Mouse (Mus musculus) activated CD4-positive, CD25-positive, alpha-beta regulatory T cell, adult 4 months (primary cell): ENCODE results near the gene A830031A19Rik. TPM values are rescaled to one million over a fixed set of nuclear protein-coding genes. Genes with fewer than 3 reads are reported as not detected.

ENCODE experiments used
- ATAC-seq: one replicate; pipeline ENCODE4 v1.8.0; 2017
- polyA plus RNA-seq, 2 experiments: library from polyadenylated mRNA; unstranded; fragments of 100-300 nt; shearing (Covaris generic); gene quantifications; one replicate each; pipeline ENCODE4 v1.2.1; 2017

The A830031A19Rik gene
- polyA plus RNA-seq, 2 experiments from 2014 or later = not detected

DNA sequence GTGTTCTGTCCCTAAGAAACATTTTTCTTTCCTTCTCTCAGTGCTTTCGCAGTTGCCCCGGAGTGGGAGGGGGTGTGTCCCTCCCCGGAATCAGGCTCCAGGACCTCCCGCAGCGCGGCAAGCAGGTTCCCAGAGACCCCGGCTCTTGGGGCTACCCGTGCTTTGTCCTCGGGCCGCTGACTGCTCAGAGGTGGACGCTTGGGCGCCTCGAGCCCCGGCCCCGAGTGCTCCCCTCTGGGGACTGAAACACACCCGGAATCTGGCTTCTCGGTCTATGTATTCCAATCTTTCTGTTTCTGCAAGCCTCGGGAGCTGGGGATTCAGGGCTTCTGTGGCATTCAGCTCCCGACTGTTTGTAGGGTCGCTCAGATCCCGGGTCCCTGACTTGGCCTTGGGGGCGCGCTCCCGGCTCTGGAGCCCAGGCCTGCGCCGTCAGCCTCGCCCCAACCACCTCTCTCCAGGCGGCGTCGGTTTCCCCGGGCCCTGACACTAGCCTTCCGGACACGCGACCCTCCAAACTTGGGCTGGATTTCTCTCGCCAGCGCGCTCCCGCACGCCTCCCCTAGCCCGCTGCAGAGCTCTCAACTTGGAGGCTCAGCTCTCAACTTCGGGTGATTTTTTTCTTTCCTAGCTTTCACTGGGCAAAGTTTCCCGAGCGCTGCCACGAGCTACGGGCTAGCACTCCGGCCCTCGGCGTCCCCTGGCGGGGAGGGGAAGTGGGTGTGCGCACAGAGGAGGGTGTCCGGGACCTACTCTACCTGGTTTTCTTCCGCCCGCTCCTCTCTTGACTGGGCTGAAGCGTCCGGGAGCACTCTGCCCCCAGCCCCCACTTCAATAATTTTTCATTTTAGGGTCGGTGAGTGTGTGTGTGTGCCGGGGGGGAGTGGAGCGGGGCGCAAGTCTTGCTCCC lies 2.2 kb upstream of the A830031A19Rik start:
- ATAC-seq = no peak

DNA sequence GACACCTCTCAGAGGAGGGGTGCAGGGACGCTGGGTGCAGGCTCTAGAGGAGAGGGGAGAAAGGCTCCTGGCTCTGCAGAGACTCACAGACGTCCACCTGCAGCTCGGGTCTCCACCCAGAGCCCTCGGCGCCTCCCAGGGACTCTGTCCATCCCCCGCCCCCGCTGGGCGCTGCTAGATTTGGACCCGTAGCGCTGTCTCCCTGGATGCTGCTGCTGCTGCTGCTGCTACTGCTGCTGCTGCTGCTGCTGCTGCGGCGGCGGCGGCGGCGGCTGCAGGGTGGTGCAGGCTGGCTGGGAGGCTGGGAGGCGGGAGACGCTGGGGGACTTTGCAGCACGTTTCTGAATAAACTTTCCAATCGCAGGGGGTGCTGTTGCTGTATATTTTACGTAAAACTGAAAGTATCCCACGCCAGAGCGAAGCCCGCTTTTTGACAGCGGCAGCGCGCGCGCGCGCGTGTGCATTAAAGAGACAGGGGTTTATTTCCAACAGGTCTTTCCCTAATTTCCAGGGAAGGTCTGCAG lies 1.3 kb upstream of the A830031A19Rik start:
- ATAC-seq = peak; percentile 44

DNA sequence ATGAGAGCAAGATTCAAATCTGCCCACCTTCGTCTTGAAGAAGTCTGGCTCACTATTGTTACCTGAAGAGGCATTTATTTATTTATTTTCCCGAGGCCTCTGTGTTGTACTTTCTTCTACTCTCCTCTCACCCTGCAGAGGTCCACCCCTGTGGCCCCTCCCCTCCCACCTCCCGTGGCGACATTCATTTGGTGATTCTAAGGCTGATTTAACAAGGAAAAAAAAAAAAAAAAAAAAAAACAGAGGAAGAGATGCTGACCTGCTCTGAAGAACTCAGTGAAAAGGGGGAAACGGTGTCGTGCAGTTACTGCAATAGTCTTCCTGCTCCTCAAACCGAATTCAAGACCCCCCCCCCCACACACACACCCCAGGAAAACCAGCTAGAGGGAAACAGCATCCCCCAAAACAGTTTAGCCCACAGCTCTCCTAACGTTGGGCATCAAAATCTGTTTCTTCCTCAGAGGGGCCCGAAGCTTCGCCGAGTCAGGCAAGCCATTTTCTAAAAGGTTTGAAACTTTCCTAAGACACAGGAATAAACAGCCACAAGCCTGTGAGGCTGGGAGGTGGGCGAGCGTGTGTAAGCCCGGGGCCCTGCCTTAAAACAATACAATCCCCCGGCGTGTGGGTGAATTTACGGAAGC lies 752 bp upstream of the A830031A19Rik start:
- ATAC-seq = no peak

DNA sequence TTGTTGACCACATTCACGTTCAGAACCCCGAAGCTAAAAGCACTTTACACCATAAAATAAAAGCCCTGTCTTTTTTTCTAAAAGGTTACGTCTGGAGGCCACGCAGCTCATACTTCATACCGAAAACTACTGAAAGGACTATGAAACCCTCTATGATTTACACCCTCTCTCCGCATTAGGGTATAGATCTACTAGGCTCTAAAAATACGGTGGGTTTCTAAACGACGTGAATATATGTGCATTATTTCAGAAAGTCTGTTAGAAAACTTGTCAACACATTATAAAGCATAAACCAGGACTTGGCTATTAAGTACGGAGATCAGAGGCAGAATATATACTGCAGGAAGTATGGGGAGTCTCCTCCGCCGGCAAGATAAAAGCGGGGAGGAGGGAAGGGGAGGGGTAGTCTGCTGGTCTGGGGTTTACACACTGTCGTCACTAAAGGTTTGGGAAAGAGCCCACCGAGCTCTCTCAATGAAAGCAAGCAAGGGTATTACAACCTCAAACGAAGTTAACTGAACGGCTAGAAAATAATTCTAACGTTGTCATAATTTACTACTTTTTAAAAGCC lies 748 bp downstream of the A830031A19Rik start:
- no peak for ATAC-seq

DNA sequence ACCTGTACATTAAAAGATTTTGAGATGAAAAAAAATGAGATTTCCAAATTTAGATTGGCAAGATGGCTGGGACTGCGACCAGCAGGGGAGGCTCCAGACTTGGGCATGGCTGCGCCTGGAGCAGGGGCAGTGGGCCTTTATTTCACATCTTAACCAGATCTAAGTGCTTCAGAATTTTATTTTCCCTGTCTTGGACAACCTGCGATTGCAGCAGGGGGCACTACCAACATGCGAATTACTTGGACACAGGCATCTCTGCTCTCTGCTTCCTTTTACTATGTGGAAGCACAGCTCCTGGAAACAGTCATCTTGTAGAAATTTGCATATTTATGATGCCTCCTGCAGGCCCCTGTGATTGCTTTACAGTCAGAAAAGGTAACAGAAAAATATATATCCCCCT lies 9.5 kb downstream of the A830031A19Rik start:
- no peak for ATAC-seq

DNA sequence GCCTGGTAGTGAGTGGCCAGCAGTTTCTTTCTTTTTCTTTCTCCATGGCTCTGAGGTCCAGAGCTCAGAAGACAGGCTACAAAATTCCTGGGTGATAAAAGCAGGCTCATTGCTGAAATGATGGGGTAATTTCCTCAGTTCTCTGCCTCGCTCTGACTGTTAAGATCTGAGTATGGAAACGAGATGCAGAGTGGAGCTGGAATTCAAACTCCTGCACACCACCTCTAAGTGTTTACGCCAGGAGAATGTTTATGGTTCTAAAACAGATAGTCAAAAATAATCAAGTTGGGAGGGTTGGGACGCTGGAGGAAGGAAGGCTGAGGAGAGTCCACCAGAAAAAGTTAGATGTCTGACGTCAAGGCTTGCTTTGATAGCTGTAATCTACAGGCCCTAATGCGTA lies 10.6 kb downstream of the A830031A19Rik start:
- ATAC-seq = no peak

DNA sequence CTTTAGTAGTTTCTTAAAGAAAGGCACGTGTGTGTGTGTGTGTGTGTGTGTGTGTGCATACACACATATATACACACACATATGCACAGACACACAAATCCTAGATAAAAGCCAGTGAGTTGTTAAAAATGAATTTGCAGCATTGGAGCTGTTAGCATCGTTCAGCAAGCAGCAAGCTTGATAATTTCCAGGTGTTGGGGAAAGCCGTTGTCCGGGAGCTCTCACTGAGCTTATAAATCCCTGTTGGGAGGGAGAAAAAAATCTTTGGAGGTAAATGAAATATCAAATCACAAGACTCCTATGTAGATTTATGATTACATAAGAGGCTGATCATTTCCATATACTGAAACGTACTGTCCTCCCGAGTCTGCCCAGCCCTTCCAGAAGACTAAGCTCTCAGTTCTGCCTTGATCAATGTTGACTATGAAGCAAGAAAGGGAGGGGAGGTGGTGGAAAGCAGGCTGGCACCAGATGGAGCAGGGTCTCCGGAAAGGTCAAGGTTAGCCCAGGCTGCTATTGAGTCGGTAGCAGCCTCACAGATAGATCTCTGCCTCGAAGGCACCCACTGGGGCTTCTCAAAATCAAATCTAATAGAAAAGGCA lies 12.3 kb downstream of the A830031A19Rik start:
- no peak for ATAC-seq

DNA sequence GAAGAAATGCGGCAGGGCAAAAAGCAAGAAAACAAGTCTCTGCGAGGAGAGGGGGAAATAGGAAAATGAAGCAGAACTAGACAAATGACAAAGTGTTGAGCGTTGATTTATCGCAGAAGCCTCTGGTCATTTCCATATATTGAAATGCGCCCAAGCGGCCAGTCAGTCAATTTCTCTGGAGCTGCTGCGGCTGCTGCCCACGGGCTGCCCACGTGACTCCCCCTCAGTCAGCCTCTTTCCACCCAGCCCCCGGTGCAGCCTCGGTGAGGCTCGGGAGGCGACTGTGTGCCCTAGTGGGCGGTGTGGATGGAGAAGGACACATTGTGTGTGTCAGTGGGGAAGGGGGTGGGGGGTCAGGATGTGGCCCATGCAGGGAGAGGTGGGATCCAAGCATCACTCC lies 13.0 kb downstream of the A830031A19Rik start:
- ATAC-seq = no peak

DNA sequence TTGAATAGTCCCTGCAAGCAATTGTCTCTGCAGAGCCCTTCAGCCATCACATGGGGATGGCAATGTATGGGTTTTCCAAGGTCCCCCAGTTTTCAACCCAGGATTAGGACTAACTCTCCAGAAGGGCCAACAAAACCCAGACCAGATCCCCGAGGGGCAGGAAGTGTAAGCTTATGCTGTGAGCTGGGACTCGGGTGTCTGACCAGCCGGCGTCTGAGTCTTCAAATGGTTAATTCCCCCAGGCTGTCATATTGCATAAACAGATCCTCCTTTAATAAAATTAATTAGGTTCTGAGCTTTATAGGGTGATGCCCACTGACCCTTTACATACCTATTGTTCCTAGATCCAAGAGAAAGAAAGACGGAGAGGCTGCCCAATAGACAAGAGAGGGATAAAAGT lies 14.4 kb downstream of the A830031A19Rik start:
- no peak for ATAC-seq

DNA sequence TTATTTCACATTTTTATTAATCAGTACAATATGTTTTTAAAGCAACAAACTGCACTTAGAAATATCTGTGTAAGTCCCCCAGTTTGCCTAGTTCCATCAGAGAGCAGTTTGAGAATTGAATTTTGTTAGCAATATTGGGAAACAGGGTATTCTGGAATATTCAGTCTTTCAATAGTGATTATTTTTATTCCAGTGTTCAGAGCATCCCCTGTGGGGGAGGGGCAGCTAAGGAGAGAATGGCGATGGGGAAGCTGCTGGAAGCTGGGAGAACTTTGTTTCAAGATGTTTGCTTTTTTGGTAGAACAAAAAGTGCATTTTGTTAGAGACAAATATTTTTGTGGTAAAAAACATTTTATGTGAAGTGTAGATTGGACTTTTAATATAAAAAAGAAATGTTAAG lies 15.7 kb downstream of the A830031A19Rik start:
- ATAC-seq = no peak

DNA sequence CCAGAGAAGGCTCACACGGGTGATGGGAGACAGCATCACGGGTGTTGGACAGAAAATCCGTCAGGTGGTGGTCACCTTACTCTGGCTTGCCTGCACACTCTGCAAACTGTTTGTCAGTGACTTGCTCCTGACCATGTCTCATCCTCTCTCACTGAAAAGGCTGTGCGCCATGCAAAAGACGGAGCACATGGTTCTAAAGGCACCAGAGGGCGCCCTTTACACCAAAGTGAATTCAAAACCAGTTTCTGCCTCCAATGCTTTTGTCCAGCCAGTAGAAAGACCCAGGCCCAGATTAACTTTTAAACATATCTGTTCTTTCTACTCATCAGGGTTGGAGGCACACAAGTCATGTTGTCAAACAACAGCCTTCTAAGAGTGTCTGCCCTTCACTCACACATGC lies 22.0 kb downstream of the A830031A19Rik start:
- ATAC-seq = no peak

DNA sequence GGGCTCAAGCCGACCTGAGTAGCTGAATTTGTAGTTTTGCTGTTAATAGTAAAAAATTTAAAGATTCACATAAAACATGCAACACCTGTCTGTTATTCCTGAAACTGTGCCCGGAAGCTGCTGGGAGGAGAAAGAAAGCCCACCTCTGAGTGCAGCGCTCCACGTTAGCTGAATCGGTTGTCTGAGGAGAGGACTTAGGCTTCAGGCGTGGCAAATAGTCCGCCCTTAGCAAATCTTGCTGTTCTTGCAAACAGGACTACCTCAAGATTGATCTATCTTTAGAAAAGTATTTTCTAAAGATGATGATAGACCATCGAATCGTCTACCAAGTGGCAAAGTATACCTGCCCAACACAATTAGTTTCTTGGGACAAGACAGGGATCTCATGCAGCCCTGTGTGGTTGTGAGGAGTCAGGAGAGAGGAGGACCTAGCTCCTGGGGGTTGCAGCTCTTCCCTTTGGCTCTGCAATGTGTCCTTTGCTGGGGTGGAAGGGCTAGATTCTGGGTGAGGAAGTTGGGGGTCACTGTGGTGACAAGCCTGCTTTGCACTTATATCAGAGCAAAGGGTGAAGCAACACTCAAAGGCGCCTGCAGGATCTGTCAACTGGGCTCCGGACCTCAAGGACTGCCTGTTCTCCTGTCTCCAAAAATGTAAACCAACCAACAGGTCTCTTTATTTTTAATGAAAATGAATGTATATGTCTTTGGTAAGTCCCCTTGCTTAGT lies 24.7 kb downstream of the A830031A19Rik start:
- ATAC-seq = no peak

DNA sequence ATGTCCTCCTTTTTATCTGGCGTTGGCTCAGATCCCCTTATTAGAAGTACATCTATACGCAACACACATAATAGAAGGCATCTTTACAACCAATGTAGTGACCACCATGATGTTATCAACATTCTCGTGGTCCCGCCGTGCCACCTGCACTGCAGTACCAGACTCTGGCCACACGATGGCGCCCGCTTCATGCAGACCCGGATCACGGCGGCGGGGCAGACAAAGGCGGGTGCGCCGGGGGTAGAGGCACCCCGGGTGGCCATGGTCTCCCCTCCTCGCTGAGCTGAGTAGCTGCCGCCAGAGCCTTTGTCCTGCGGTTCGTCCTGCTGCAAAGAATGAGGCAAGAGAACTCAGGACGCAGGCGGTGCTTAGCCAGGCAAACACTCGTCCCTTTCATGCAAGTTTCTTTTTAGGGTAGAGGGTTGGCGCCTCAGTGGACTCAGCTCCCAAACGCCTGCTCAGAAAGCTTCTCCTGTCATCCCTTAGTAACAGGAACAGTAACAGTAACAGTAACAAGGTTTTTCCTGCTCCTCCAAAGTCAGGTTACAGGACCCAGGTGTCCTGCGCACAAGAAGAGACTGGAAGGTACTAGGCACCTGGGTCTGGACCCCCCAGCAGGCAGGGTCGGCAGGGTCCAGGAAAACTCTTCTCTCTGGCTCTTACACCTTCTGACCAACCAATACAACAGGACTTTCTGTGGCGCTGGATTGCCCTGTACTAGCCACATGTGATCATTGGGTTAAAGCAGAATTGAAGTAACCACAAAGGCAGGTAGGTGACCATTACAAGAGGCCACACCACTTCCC lies 25.4 kb downstream of the A830031A19Rik start:
- ATAC-seq = peak; percentile 40

DNA sequence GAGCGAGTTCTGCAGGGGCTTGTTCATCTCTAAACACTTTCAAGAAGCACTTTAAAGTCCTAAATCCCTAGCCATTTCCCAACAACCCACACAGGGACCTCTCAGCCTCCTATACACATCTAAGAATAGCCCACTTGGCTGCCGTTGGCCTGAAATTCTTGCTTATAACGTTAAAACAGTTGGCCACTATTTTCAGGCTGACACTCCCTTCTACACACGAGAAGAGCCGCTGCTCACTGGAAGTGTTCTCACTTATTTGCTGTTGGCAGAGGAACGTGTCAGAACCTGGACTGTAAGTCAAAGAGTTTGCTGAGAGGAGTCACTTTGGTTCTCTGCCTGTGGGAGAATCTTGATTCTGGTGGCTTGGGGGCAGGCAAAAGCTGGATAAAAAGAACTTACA lies 30.8 kb downstream of the A830031A19Rik start:
- ATAC-seq = no peak

DNA sequence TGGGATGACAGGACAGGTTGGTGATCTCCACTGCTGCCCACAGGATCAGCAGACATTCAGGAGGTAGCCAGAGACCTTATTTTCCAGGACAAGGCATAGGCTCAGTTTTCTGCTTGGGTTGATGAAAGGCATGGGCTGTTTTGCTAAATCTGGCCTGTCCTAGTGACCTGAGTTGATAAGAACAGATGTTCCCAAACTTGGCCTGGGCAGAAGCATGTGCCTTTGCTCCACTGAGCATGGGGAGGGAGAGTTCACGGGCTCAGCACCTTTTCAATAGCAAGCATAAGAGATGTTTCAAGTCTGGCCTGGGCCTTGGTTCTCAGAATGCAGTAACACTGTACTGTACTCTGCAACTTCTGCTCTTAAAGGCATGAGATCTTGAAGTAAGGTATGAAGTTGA lies 54.1 kb downstream of the A830031A19Rik start:
- no peak for ATAC-seq

DNA sequence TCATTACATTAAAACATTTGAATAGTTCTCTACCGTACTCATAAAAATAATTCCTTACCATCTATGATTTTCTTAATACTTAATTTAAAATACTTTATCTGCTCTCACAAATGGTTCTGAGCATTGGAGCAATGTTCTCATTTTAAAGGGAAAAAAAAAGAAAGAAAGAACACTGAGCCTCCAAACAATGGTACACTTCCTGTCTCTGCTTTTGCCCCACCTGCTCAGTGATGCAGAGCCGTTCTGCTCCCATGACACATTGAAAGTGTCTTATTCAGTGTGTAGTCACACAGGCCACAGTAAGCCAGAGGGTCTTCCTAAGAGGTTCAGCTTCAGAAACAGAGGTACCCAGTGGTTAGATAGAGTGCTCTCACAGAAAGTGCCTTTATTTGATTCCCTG lies 56.1 kb downstream of the A830031A19Rik start:
- ATAC-seq = no peak

DNA sequence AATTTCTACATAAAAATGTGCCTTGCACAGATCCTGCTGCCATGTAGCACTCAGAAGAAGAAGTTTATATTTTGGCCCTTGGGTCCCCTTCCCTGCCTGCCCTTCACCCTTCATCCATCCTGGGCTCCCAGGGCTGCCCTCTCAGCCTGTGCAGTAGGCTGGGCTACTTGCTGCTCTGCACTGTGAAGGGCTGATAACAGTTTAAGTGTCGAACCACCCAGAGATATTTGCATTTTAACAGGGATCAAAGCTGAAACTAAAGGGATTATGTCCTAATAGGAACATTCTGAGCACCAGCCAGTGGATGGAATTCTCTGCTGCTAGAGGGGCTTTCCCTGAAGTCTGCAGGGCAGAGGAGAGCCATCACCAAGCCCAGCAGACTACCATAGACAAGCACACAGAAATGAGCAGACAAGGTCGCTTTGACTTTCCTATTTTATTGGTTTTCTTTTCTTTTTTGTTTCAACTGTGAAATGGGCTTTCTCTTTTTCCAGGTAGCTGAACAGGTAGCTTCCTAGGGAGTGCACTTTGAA lies 58.1 kb downstream of the A830031A19Rik start:
- no peak for ATAC-seq

DNA sequence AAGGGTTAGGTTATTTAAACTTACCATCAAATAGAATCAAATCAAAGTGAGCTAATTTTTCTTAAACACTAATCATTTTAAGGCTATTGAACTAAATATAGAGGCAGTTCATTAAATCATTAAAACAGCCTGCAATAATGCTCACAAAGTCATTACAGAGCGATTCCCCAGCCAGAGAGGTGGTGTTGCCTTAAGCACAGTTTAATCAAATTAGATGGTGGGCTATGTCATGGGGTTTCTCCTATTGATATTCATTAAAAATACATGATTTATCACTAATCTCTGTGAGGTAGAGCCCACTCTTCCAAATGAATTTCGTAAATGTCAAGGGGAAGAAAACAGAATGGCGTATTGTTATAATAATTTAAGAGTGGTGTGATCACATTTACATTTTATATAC lies 58.8 kb downstream of the A830031A19Rik start:
- ATAC-seq = no peak

DNA sequence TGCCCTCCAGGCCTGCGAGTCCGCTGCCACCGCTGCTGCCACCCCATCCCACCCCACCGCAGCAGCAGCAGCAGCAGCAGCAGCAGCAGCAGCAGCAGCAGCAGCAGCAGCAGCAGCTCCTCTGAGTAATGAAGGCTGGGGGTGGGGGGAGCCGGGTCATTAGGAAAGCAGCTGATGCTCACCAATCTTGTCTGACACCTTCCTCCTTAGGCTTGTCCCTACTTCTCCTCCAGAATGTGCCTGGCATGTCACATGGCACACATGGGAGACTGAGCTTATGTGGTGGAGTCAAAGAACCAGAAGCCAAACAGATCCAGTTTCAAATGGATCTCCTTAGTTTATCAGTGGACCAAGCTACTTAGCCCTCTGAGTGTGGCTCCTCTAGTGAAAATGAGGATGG lies 60.2 kb downstream of the A830031A19Rik start:
- ATAC-seq = no peak

DNA sequence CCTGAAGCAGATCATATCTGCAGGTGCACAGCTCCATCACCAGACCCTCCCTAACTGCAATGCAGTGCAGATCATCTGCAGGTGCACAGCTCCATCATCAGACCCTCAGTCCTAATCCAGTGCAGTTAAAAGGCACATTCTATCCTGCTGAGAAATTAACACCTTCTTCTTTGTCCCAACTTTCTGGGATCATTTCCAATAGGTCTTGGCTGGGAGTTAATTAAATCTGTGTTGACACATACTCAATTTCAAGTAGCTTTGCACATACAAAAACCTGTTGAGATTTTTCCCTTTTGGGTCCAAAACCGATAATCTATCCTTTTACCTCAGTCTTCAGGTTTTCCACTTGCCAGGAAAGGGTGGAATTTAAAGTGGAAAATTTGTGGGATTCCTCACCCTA lies 62.6 kb downstream of the A830031A19Rik start:
- no peak for ATAC-seq

DNA sequence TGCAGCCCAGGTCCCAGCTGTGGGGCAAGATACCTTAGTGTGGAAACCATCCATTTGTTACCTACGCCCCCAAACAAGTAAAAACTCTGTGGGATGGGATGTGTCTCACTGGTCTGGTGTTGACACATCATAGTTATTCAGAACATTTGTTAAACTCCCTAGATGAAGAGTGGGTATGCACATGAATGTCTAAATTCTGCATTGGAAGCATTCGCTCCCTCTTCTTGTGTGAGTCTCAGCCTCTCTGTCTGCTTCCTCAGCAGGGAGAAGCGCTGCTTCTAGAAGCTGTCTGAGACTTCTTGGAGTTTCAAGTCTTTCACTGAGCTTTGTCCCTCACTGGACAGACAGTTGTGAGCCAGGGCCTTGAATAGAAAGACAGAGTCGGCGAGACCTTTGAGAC lies 65.9 kb downstream of the A830031A19Rik start:
- no peak for ATAC-seq
